Mouse (Mus musculus) frontal cortex, adult 2 months (tissue): ENCODE data around the gene Dcps. TPM values are rescaled to one million over a fixed set of nuclear protein-coding genes. Genes with fewer than 3 reads are reported as not detected.
"Not testable (repeated sequence)": the region's sequence is repeated elsewhere in the genome, so short reads cannot be mapped to it uniquely, and the experiment has no call there.

ENCODE experiments used
- DNase-seq, 2 experiments: peaks; one replicate each; pipeline ENCODE4 v3.0.0; 2022; ENCODE audit warnings: low spot score in 1 of 2; ENCODE audit errors: extremely low spot score in 1 of 2
- polyA plus RNA-seq: library from polyadenylated mRNA; depleted of rRNA; stranded (reverse); fragments of >200 nt; gene quantifications from 2 replicates; pipeline ENCODE4 v1.2.3, GENCODE M21; 2012

The Dcps gene
- polyA plus RNA-seq, 1 experiment = 23.6 TPM

GRCm38 (mm10) chr9:35183359-35183758 is 7.5 kb upstream of the Dcps start:
- no peak for DNase-seq

- no peak for DNase-seq
These were observed 7.0 kb upstream of the Dcps start for GRCm38 (mm10) chr9:35182832-35183231.

DNA sequence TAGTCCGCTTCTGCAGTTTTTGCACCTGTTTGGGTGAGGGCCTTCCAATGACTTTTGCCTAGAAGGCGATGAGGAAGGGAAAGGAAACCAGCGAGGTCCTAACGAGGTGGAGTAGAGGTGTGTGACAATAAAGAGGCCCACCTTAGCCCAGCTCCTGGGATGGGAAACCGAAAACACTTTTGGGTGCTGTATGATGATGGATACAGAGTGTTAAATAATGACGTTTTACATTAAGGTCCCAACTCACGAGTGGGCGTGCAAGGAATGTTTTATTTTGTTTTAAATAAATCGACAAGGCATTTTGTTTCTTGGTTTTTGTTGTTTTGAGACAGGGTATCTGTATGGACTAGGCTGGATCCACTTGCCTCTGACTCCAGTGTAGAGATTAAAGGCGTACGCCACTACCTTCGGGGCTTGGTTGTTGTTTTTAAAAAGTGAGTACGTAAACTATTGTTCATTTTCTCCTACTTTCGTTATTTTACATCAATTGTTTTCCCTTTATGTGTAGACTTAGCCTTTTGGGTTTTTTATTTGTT is 331 bp upstream of the Dcps start:
- DNase-seq = no peak

DNA sequence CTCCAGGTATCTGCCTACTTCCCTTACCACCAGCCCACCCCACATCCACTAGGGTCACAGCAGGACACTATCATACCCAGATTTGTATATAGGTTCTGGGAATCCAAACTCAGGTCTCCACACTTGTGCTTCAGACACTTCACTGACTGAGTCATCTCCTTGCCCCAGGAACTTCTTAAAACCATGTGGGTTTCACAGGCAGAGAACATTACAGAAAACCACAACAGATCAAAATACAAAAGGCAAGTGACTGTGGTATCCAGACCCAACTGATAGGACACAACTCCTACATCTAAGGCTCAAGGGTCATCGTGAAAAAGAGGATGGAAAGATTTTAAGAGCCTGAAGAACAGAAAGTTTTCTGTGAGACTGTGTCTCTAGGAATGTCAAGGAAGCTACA is 2.5 kb downstream of the Dcps start:
- no peak for DNase-seq

GRCm38 (mm10) chr9:35170071-35170470 is 5.8 kb downstream of the Dcps start:
- DNase-seq = peak in 1 of 2 experiments; percentile 22

DNA sequence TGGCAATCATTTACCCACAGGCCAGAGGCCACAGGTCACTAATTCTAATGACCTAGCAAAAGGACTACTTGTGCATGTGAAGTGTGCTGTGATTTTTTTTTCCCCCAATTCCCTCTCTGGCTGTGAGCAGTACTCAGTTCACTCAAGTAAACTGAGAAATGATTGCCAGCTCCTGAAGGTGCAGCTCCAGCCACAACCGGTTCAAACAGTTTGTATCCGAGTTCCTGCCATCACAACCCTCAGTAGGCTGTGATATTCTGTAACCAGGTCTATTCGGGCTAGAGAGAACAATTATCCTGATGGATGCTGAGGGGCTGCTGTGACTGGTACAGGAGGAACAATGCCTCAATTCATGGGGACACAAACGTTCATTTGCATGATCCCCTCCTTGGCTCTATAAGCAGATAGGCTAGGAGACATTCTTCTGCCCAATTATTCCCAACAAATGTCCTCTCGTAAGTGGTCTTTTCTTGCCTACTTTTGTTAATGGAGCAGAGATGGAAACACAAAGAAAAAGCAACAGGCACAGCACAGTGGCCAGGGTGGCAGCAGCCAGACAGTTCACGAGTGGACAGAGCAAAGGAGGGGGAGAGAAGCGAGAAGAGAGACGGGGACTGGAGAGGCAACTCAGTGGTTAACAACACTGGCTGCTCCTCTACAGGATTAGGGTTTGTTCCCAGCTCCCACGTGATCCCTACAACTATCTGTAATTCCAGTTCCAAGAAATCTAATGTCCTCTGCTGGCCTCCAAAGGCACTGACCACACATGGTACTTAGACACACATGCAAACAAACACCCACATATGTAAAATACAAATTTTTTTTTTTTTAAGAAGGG is 8.8 kb downstream of the Dcps start:
- DNase-seq = no peak

DNA sequence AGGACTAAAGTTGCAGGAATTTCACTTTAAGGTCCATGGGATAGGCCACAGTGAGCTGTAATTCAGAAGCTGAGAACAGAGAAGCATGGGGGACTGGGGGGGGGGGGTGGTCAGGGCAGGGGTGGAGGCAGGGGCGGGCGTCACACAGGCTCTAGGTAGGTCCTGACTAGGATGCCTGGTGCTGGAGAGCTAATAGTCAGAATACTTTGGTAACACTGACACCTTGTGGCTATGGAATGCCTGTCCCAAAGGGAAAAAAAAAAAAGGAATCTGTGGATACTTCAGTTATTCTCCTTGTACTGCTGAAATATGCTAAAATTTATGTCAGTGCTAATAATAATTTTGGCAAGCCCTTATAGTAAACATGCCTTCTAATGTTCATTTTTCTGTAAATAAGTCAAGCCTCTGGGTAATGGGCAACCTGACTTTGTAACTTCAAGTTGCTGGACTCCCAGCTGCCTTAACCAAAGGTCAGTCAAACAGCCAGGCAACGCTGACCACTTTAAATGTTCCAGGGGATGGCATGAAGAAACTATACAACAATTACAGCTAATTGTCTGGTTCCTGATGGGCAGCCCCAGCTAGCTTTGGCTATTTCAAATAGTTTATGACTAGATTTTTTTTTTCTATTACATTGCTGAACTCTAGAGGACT is 9.6 kb downstream of the Dcps start:
- peak in 1 of 2 experiments; percentile 59 for DNase-seq

- DNase-seq = no peak
These were observed 11.6 kb downstream of the Dcps start for GRCm38 (mm10) chr9:35164142-35164874.

DNA sequence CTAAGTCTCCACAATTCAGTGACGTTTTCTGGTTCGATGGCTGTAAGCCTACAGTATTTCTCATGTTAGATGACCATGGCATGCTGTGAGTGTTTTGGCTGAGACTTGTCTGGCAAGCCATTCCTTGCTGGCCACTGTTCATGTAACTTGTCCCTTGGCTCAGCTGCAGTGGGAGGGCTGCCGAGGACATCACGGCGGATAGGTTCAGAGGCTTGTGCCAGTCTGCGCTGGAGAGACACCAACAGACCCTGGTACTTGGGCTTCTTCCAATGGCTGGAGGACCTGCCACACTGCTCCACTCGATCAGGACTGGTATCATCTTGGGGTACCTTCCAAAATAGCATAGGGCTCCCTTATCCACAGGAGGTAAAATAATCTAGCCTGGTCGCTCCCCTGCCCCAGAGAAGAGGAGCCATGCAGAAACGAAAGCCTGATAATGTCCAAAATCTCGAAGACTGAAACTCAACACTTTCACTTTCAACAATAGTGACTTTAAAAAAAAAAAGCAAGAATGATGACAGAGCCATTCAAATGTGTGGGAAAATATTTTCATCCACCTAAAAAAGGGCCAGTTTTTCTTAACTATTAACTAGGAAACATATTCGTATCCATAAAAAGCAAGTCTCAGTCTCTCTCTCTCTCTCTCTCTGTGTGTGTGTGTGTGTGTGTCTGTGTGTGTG is 12.7 kb downstream of the Dcps start:
- no peak for DNase-seq

GRCm38 (mm10) chr9:35161721-35162120 is 14.1 kb downstream of the Dcps start:
- DNase-seq = no peak

- no peak for DNase-seq
These were observed 15.2 kb downstream of the Dcps start for GRCm38 (mm10) chr9:35160662-35161061.

- DNase-seq = no peak
These were observed 17.4 kb downstream of the Dcps start for GRCm38 (mm10) chr9:35158477-35158876.

DNA sequence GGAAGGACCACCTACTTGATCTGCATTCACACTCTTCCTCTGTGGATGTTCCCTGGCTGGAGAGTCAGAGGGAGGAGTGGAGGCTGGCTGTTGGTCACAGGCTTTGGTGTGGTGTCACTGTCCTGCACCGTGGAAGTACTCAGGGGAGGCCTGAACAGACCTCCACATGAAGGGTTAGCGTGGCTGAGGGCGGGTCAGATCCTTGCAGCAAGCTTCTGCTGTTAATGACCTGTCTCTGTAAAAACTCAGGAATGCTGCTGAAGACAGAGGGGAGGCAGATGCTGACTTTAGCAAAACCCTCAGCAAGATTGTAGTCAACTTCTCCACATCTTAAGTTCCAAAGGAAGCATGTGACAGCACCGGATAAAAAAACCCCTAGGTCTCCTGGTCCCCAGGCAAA is 19.0 kb downstream of the Dcps start:
- DNase-seq = no peak

DNA sequence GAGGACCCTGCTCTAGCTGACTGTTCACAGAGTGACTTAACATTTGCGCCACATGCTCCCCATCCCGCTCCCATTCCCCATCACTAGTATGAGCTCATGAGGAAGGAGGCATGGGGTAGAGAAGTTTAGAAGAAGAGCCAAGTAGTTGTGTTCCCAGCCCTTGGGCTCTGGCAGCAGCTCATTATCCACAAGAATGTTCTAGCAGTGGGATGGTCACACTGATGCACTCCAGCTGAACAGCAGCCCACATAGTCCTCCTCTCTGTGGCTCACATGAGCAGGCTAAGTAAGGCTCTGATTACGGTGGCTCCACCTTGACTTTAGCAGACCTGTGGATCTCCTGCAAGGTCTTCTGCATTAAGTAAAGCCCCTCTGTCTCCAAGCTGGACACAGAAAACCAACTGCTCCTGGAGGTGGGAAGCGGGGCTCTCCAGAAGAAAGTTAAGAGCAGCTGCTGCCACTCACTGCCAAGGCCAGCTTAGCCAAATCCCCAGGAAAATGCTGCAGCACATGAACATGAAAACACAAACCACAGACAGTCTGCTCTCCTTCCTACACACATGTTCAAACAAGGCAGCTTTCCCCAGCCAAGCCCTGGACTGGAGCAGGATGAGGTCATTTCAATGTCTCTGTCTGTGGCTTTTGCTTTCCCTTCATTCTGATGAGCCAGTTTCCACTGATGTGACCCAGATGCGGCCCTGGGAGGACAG is 19.7 kb downstream of the Dcps start:
- peak in 1 of 2 experiments; percentile 34 for DNase-seq

GRCm38 (mm10) chr9:35152923-35153322 is 22.9 kb downstream of the Dcps start:
- no peak for DNase-seq

GRCm38 (mm10) chr9:35148822-35149221 is 27.0 kb downstream of the Dcps start:
- not testable (repeated sequence) for DNase-seq

DNA sequence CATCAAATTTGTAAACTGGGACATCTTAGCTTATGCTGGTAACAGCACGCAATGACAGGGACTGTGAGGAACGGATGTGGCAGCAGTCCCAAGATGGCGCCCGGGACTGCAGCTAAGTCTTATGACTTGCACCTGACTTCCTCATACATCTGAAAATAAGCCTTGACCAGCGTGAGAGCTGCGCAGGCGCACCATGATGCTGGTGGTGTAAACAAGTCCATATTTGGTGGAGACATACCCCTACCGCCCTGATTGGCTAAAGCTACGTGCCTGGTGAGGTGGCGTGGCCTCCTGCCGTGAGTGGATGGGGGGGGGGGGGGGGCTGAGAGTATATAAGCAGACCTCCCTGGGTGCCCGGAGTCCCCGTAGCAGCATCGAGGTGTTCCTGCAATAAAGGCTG is 28.6 kb downstream of the Dcps start:
- not testable (repeated sequence) for DNase-seq

- DNase-seq = no peak
These were observed 30.0 kb downstream of the Dcps start for GRCm38 (mm10) chr9:35145829-35146228.

- no peak for DNase-seq
These were observed 30.7 kb downstream of the Dcps start for GRCm38 (mm10) chr9:35145118-35145517.

GRCm38 (mm10) chr9:35142221-35142620 is 33.6 kb downstream of the Dcps start:
- DNase-seq = no peak
